Mouse (Mus musculus) brain, embryonic 14.5 days (tissue): ENCODE results near the gene Eepd1. TPM values are rescaled to one million over a fixed set of nuclear protein-coding genes. Genes with fewer than 3 reads are reported as not detected.
"Not testable (repeated sequence)": the region's sequence is repeated elsewhere in the genome, so short reads cannot be mapped to it uniquely, and the experiment has no call there.

ENCODE experiments used
- DNase-seq: peaks from one replicate; pipeline ENCODE4 v3.0.0-alpha.2; 2011; ENCODE audit warnings: low read depth
- CTCF ChIP-seq: fragments of 200-500 bp; IDR thresholded peaks from 2 replicates; pipeline ENCODE4 v1.5.1; 2012; ENCODE audit warnings: inconsistent platforms, mild to moderate bottlenecking, moderate library complexity, borderline replicate concordance; ENCODE audit not compliant: insufficient read depth, insufficient read length; ENCODE audit errors: extremely low read depth
- POLR2A ChIP-seq: fragments of 200-500 bp; IDR thresholded peaks from 2 replicates; pipeline ENCODE4 v1.6.1; 2012; ENCODE audit warnings: mild to moderate bottlenecking, inconsistent platforms, borderline replicate concordance; ENCODE audit not compliant: poor library complexity, insufficient read depth, insufficient read length, severe bottlenecking; ENCODE audit errors: extremely low read depth
- polyA plus RNA-seq: library from polyadenylated mRNA; depleted of rRNA; stranded (reverse); fragments of >200 nt; gene quantifications from 2 replicates; pipeline ENCODE4 v1.2.3, GENCODE M21; 2012; rRNA removed

The Eepd1 gene
- polyA plus RNA-seq, result 5.3 and 5.7 TPM in 2 replicates

DNA sequence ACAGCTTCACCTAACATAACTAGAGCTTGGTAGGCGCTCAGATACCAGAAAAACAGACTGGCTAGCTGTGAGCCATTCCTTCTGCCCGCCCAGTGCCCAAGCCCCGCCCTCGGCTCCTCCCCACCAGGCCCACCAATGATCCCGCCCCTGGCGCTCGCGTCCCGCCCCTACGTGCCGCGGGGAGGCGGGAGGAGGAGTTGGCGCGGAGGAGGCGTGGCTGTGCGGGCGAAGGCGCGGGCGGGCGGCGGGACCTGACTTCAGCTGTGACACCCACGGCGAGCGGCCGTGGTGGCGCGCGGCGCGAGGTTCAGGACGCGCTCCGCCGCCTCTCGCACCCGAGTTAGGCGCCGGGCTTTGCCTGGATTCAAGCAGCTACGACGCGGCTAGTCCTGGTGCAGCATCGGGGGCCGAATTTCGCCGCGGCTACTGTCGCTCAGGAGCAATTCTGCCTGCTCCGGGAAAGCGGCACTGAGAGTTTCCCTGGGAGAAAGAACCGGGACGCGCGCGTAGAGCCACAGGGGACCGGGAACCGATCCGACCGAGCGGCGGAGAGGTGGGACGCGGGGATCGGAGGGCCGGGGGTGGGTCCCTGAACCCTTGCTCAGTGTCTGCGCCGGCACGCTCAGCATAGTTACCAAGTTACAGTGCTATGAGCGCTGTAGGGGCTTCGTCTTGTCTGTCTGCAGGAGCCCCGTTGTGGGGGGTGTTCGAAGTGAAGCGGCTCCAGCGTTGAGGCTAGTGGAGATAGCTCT is at the start of gene Eepd1:
Gene Eepd1 (plus strand): TSS at position 204 of the 752 bp plus-strand sequence.
- peak; percentile 97 for DNase-seq
- no peak for TF ChIP-seq CTCF
- peak; percentile 82 for TF ChIP-seq POLR2A

DNA sequence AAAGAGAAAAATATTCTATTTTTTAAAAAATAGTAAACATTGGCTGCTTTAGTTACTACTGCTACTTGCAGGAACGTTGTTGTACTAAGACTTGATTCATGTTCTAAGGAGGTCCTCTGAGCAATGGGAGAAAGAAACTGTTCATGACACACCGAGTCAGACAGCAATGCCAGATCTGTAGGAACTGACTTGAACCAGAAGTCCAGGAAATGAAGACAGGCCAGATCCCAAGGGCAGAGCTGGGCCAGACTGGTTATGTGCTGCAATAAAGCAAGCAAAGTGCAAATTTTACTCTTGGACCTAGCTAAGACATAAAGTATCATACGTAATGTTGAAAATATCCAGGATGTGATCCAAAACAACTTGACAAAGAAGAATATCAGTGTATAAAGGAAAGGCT is 42.5 kb upstream of the Eepd1 start:
- TF ChIP-seq CTCF (no peak), POLR2A (no peak)

DNA sequence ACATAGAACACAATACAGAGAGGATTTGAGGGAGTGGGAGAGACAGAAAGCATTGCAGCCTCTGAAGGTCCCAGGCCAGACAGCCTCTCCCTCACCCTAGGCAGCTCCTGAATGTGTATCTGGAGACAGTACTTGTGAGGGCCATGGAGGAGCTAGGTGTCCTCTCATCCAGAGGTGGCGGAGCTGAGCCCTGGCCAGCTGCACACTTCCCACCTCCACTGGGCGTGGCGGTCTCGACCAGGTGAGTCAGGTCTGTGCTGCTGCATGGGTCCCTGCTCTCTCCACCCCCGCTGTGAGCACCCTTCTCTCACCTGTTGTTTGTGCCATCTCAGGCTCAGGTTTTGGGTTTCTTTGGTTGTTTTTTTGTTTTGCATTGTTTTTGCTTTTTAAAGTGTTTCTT is 41.3 kb upstream of the Eepd1 start:
- not testable (repeated sequence) for DNase-seq

More for the DNA sequence above, 42.5 kb upstream of the Eepd1 start:
- no peak for DNase-seq

DNA sequence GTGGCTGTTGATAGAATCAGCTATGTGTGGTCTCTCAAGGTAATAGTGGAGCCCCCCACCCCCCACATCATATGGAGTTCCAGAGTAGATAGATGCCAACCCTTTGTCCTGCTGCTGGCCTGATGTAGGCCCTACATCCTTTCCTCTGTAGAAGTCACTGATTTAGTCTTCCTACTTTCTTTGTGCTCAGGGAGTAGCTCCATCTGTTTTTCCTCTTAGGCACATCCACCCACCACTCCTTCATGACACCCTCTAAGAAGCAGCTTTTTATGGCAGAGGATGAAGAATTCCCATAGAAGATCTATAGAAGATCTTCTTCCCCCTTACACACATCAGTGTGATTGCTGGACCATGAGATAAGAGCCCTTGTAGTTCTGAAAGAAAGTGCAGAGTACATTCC is 39.3 kb upstream of the Eepd1 start:
- no peak for DNase-seq
- TF ChIP-seq POLR2A, result no peak
- TF ChIP-seq CTCF, result no peak

DNA sequence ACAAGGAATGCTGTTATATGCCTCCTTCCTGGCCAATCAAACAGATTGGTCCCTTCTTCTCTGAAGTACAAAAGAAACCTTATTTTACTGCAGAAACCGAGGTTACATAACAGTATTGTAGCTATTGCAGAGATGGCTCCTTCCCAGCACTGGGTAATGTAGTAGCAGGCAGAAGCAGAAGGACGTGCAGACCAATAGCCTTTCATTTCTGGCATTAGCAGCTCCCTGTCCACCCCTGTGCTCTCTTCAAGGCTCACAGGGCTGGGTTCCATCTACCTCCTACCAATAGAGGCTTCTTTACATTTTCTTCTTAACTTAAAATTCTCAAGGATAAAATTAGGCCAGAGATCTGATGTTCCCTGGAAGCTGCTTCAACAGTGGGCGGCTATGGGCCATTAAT is 38.3 kb upstream of the Eepd1 start:
- no peak for DNase-seq

DNA sequence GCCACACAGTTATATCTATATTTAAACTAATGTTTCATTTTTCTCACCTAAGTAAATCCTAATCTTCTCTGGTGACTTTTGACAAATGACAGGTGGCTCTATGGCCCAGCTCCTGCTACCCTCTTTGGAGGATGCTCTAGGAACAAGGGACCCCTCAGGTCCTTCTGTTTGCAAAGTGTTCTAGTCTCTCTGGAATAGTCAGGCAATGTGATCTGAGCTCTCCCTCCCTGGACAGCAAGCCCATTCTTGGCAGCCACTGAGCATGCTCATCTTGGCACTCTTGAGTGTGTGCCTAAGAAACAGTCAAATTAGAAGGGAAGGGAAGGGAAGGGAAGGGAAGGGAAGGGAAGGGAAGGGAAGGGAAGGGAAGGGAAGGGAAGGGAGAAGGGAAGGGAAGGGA is 37.8 kb upstream of the Eepd1 start:
- TF ChIP-seq CTCF (no peak), POLR2A (no peak)
- no peak for DNase-seq

More for the DNA sequence above, 38.3 kb upstream of the Eepd1 start:
- TF ChIP-seq CTCF (no peak), POLR2A (no peak)

DNA sequence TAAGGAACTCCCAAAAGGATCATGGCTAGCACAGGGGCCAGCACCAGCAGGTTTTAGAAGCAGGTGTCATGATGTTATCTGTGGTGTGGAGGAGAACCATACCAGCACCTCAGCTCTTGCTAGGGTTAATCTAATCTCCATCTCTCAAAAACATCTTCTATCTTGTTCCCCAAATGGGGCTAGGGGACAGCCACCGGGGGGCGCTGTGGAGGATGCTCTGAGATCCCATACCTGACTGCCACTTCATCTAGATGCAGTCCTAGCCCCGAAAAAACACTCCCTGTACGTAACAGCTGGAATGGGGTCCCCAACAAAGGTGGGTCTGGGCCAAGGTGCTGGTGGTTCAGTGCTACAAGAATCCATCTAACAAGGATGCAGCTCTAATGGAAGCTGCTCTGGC is 31.0 kb upstream of the Eepd1 start:
- no peak for TF ChIP-seq POLR2A
- no peak for TF ChIP-seq CTCF
- DNase-seq, result no peak

DNA sequence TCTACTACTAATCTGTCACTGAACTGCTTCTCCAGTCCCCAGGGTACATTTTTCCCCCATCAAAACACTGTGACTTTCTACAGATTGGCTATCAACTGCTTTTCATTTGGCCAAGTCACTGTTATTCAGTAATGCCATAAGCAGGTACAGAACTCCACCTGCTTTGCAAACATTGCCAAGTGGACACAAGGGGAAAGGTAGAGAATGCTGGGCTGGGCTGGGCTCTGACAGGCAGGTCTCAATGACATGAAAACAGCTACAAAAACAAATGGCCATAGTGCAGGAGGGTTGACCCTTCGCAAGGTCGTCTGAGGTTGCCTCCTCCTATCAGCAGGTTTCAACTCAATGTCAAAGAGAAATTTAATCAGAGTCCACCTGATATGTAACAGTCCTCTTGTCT is 26.3 kb upstream of the Eepd1 start:
- no peak for DNase-seq
- TF ChIP-seq POLR2A (no peak), CTCF (no peak)

DNA sequence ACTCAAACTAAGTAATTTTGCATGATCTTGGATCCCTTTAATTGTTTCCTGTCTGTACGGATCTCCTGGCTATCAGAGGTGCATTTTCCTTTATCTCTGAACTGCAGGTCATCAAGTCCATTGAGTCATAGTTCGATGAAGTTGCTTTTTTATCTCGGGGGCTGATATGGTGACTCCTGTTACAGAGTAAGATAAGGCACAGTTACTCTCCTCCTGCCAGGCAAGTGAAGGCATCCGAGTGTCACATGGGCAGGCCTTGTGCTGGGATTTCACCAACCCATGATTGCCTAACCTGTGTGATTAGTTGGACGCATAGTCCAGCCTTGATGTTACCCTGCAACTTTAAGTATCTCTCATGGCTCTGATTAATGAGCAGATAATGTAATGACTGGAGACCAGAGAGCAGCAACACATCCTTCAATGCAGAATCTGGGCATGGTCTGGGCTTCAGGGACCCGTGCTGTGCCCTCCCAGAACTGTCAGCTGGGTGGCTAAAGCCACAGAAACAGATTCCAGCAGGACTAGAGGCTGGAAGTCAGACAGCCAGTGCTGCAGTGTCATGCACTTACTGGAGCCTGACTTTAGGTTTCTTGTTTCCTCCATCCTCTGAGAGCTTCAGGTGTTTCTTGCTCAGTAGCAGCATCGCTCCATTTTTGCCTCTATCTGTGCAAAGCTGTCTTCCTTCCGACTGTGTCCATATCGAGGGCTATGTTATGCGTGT is 20.4 kb upstream of the Eepd1 start:
- TF ChIP-seq CTCF, result no peak
- TF ChIP-seq POLR2A, result no peak
- DNase-seq, result no peak

DNA sequence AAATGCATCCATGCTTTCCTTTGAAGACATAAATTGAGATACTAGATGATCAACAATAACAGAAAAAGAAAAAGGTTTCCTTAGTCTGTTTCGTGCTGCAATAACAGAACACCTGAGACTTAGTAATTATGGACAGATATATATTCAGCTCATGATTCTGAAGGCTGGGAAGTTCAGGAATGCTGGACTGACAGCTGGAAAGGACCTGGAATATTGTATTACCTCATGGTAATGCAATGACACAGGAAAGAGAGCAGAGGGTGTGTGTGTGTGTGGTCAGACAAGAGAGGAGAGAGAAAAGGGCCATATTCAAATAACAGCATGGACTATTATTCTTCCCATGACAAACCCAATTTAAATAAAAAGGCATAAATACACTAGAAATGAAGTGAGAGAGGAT is 17.0 kb upstream of the Eepd1 start:
- TF ChIP-seq CTCF, result no peak
- TF ChIP-seq POLR2A, result no peak
- no peak for DNase-seq

DNA sequence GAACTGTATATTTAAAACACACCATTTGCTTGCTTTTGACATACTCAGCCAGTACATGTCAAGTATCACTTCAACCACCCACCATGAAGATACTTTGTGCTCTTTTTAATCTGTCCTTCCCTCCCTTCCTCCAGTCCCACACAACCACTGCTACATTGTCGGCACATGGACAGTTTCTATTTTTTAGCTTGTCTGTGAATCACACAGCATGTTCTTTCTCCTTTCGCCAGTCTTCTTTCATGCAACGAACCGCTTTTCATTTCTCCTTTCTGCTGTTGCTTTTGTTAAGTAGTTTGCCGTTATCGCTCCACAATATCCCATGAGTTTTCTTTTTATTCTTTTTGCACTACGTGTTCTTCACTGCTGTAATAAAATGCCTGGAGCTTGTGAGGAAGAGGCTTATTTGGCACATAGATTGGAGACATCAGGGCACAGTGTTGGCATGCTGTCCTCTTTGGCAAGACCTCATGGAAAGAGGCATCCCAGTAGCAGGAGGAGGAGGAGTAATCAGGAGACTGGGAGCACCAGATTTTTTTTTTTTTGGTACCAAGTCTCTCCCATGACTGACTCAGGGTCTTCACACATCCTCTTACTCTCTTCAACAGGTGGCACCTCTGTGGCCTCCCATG is 1.8 kb upstream of the Eepd1 start:
- no peak for DNase-seq
- no peak for TF ChIP-seq CTCF

DNA sequence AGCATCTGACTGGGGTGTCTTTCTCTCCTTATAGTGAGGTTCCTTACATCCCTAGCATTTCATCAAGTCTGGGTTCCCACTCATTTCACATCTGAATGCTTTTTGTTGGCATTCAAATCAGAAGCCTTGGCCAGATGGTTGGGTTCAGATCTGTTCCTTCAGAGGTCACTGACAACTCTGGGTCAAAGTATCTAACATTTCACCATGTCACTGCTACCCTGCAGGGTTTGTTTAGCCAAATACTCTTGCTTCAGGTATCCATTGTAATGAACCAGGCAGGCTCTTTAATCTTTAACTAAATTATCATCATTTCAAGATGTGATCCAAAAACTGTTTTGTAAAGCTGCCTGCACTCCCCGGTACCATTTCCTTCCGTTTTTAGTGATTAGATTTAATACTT is 671 bp upstream of the Eepd1 start:
- TF ChIP-seq CTCF (no peak), POLR2A (no peak)
- no peak for DNase-seq
